Mouse (Mus musculus) heart, embryonic 12.5 days (tissue): ENCODE measurements around the gene Gm20388. TPM values are rescaled to one million over a fixed set of nuclear protein-coding genes. Genes with fewer than 3 reads are reported as not detected.
"Not testable (repeated sequence)": the region's sequence is repeated elsewhere in the genome, so short reads cannot be mapped to it uniquely, and the experiment has no call there.

Experiments used
- ATAC-seq: fragments of 200-750 bp; cut with Nextera tagmentation; 2 replicates; pipeline ENCODE4 v1.8.0; 2017; ENCODE audit warnings: moderate TSS enrichment, moderate library complexity; ENCODE audit not compliant: insufficient number of reproducible peaks, low FRiP score
- H3K27ac ChIP-seq: fragments of 300-500 bp; sonication (generic); 2 replicates; pipeline ENCODE4 v1.5.1; 2016; ENCODE audit warnings: mild to moderate bottlenecking, moderate library complexity; ENCODE audit not compliant: poor library complexity, severe bottlenecking
- H3K27me3 ChIP-seq: fragments of 300-500 bp; sonication (generic); replicated peaks from 2 replicates; pipeline ENCODE4 v1.6.1; 2016; ENCODE audit warnings: mild to moderate bottlenecking, moderate library complexity
- H3K36me3 ChIP-seq: fragments of 300-500 bp; sonication (generic); 2 replicates; pipeline ENCODE4 v1.6.1; 2016; ENCODE audit warnings: mild to moderate bottlenecking, moderate library complexity
- H3K4me1 ChIP-seq: fragments of 300-500 bp; sonication (generic); replicated peaks from 2 replicates; pipeline ENCODE4 v1.6.1; 2016; ENCODE audit warnings: mild to moderate bottlenecking
- H3K4me2 ChIP-seq: fragments of 300-500 bp; sonication (generic); 2 replicates; pipeline ENCODE4 v1.6.1; 2016; ENCODE audit warnings: mild to moderate bottlenecking, moderate library complexity
- H3K4me3 ChIP-seq: fragments of 300-500 bp; sonication (generic); 2 replicates; pipeline ENCODE4 v1.5.1; 2016; ENCODE audit warnings: mild to moderate bottlenecking
- H3K9ac ChIP-seq: fragments of 300-500 bp; sonication (generic); 2 replicates; pipeline ENCODE4 v1.6.1; 2016; ENCODE audit warnings: mild to moderate bottlenecking, moderate library complexity
- H3K9me3 ChIP-seq: fragments of 300-500 bp; sonication (generic); replicated peaks from 2 replicates; pipeline ENCODE4 v1.6.1; 2016; ENCODE audit warnings: mild to moderate bottlenecking, moderate library complexity
- WGBS: fragments of 180-500 bp; shearing (Covaris S2); methylation state at CpG from one replicate; pipeline ENCODE4 v1.1.7; 2016; 5-methylcytosine and 5-hydroxymethylcytosine counted together
- polyA plus RNA-seq: library from polyadenylated mRNA; unstranded; fragments of >200 nt; fragmentation: Nextera tagmentation; extraction: Ambion mirVana; gene quantifications from 2 replicates; pipeline ENCODE4 v1.2.1, GENCODE M21; 2016

Gene Gm20388
- polyA plus RNA-seq, 1 experiment from 2014 or later = not detected

- 32% methylated on average over 12 of the region's 12 CpGs for WGBS
- Histone ChIP-seq H3K27me3 (peaks cover 24% of the 10 kb centered on the region), H3K4me3 (peak overlapping the region; percentile 26), H3K4me2 (peak overlapping the region; percentile 61), H3K4me1 (peaks cover 15% of the 10 kb centered on the region), H3K36me3 (no peaks in the 10 kb centered on the region), H3K27ac (no peak overlapping the region), H3K9ac (no peak overlapping the region), H3K9me3 (no peaks in the 10 kb centered on the region)
- ATAC-seq = no peak
Observed at GRCm38 (mm10) chr8:123630841-123631251, 3720.2 kb downstream of the Gm20388 start.

DNA sequence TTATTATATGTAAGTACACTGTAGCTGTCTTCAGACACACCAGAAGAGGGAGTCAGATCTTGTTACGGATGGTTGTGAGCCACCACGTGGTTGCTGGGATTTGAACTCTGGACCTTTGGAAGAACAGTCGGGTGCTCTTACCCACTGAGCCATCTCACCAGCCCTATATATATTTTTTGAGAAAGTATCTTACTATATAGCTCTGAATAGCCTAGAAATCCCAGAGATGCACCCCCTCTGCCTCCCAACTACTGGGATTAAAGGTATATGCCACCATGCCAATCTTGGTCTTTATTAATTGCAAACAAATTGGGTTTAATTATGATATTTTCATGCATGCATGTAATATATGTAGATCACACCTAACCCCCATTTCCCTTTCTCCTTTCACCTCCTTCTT, 3721.1 kb downstream of the Gm20388 start:
- WGBS = 70% methylated on average over 3 of the region's 3 CpGs
- H3K36me3 ChIP-seq = not testable (repeated sequence)

GRCm38 (mm10) chr8:123632257-123632656, 3721.6 kb downstream of the Gm20388 start:
- H3K4me1 ChIP-seq = peaks cover 15% of the 10 kb centered on the region
- H3K4me2 ChIP-seq = no peak overlapping the region
- 69% methylated on average over 4 of the region's 4 CpGs for WGBS
- peaks cover 17% of the 10 kb centered on the region for H3K27me3 ChIP-seq
- no peak for ATAC-seq
- H3K9me3 ChIP-seq = no peaks in the 10 kb centered on the region
- no peak overlapping the region for H3K9ac ChIP-seq
- no peaks in the 10 kb centered on the region for H3K36me3 ChIP-seq
- H3K27ac ChIP-seq = no peak overlapping the region
- H3K4me3 ChIP-seq = no peak overlapping the region

More for the DNA sequence above, 3721.1 kb downstream of the Gm20388 start:
- not testable (repeated sequence) for H3K9me3 ChIP-seq, ATAC-seq, H3K27ac ChIP-seq, H3K4me3 ChIP-seq, H3K9ac ChIP-seq, H3K4me2 ChIP-seq
- Histone ChIP-seq H3K27me3 (peaks cover 21% of the 10 kb centered on the region), H3K4me1 (peaks cover 15% of the 10 kb centered on the region)

GRCm38 (mm10) chr8:123633801-123634200, 3723.2 kb downstream of the Gm20388 start:
- Histone ChIP-seq H3K9me3 (no peaks in the 10 kb centered on the region), H3K27me3 (peaks cover 8% of the 10 kb centered on the region; the same call in 1 of the 2 replicates), H3K27ac (no peak overlapping the region), H3K36me3 (no peaks in the 10 kb centered on the region), H3K9ac (no peak overlapping the region), H3K4me3 (no peak overlapping the region), H3K4me2 (no peak overlapping the region), H3K4me1 (peaks cover 11% of the 10 kb centered on the region)
- ATAC-seq = no peak
- WGBS = 48% methylated on average over 7 of the region's 7 CpGs

DNA sequence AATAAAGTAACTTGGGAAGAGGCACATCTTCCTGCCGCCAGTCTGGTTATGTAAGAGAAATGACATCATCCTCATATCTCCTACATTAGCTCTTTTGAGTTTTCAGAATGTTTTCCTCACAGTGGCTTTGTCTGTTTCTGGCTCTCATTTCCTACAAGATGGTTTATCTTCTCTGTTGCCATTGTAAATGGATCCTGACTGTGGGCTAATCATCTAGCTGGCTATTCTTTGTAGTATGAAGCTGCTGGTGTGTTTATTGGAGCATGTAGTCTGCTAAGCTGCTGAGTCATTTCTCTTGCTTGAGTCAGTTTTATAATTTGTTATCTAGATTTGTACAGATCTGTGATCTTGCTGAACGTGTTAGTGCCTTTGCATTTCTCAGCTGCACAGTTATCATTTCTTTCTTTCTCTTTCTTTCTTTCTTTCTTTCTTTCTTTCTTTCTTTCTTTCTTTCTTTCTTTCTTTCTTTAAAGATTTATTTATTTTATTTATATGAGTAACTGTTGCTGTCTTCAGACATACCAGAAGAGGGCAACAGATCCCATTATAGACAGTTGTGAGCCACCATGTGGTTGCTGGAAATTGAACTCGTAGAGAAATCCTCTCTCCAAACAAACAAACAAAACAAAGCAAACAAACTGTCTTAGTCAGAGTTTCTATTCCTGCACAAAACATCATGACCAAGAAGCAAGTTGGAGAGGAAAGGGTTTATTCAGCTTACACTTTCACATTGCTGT, 3723.9 kb downstream of the Gm20388 start:
- Histone ChIP-seq H3K27me3 (peaks cover 4% of the 10 kb centered on the region; the same call in 1 of the 2 replicates), H3K9ac (no peak overlapping the region), H3K27ac (no peak overlapping the region), H3K4me3 (no peak overlapping the region), H3K9me3 (no peaks in the 10 kb centered on the region), H3K4me2 (no peak overlapping the region), H3K36me3 (no peaks in the 10 kb centered on the region), H3K4me1 (peaks cover 4% of the 10 kb centered on the region; the same call in 1 of the 2 replicates)
- WGBS = 28% methylated on average over 3 of the region's 3 CpGs
- no peak for ATAC-seq

DNA sequence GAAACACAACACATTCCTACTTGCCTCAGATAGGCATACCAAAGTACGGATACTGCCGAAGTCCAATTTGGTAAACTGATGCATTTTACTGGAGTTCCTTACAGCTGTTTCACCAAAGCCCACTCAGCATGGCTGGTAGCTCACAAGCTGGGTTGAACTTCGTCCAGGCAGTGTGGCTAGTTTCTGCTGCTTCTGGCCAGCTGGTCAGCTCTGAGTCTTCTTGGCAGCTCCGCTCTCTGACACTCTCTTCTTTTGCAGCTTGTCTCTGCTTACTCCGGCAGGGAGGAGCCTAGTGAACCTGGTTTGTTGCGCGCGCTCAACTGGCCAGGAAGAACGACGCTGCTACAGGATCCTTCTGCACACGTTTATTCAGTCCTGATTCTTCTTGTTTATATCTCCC, 3725.0 kb downstream of the Gm20388 start:
- no peak overlapping the region for H3K9ac ChIP-seq
- no peak for ATAC-seq
- H3K4me1 ChIP-seq = peaks cover 4% of the 10 kb centered on the region; the same call in 1 of the 2 replicates
- H3K4me2 ChIP-seq = no peak overlapping the region
- 0 out of 2 replicates have a peak, but pooled peaks cover 3% of the 10 kb centered on the region for H3K27me3 ChIP-seq
- H3K9me3 ChIP-seq = no peaks in the 10 kb centered on the region
- H3K27ac ChIP-seq = no peak overlapping the region
- no peaks in the 10 kb centered on the region for H3K36me3 ChIP-seq
- H3K4me3 ChIP-seq = no peak overlapping the region
- 66% methylated on average over 11 of the region's 11 CpGs for WGBS

DNA sequence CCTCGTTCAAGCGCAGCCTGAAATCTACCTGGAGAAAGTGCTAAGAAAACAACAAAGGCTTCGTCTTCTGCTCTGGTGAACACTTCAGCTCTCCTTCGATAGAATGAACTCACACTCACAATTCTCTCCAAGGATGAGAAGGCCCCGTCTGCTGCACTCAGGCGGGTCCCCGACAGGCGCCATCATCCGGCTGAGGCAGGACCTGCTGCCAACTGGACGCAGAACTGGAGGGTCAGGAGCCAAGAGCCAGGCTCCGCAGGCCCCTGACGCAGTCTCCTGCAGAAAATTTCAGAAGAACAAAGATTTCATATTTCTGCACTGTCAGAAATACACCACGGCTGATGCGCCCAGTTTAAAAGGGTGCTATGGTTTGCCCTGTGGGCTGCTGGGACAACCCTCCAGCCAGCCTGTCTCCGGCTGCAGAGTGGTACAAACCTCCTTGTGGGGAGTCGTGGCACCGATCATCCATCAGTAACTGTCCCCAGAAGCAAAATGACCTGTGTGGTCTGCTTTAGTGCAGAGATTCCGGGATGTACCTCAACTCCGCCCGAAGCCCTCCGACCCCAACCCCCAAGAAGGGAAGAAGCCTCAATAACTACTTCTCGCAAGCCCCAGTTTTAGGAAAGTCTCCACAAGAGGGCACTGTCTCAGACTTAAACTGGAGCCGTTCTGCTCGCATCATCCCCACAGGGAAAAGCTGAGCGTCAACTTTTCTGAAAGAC, 3732.8 kb downstream of the Gm20388 start:
- 0 out of 2 replicates have a peak overlapping the region, but pooled peaks have one; percentile 0 for H3K9ac ChIP-seq

GRCm38 (mm10) chr8:123645229-123645628, 3734.6 kb downstream of the Gm20388 start:
- no peak overlapping the region for H3K27ac ChIP-seq
- H3K36me3 ChIP-seq = no peaks in the 10 kb centered on the region
- H3K9ac ChIP-seq = no peak overlapping the region
- H3K9me3 ChIP-seq = no peaks in the 10 kb centered on the region
- 0 out of 2 replicates have a peak, but pooled peaks cover 2% of the 10 kb centered on the region for H3K4me1 ChIP-seq
- 70% methylated on average over 9 of the region's 9 CpGs for WGBS
- H3K27me3 ChIP-seq = peaks cover 17% of the 10 kb centered on the region
- ATAC-seq = no peak
- H3K4me2 ChIP-seq = no peak overlapping the region
- no peak overlapping the region for H3K4me3 ChIP-seq

More for the DNA sequence above, 3732.8 kb downstream of the Gm20388 start:
- H3K27ac ChIP-seq = no peak overlapping the region
- H3K4me3 ChIP-seq = peak overlapping the region; percentile 31; the same call in 1 of the 2 replicates
- ATAC-seq = no peak
- H3K9me3 ChIP-seq = no peaks in the 10 kb centered on the region
- peak overlapping the region; percentile 64 for H3K4me2 ChIP-seq
- H3K27me3 ChIP-seq = peaks cover 17% of the 10 kb centered on the region
- WGBS = 18% methylated on average over 25 of the region's 25 CpGs
- H3K4me1 ChIP-seq = 0 out of 2 replicates have a peak, but pooled peaks cover 2% of the 10 kb centered on the region
- H3K36me3 ChIP-seq = no peaks in the 10 kb centered on the region

DNA sequence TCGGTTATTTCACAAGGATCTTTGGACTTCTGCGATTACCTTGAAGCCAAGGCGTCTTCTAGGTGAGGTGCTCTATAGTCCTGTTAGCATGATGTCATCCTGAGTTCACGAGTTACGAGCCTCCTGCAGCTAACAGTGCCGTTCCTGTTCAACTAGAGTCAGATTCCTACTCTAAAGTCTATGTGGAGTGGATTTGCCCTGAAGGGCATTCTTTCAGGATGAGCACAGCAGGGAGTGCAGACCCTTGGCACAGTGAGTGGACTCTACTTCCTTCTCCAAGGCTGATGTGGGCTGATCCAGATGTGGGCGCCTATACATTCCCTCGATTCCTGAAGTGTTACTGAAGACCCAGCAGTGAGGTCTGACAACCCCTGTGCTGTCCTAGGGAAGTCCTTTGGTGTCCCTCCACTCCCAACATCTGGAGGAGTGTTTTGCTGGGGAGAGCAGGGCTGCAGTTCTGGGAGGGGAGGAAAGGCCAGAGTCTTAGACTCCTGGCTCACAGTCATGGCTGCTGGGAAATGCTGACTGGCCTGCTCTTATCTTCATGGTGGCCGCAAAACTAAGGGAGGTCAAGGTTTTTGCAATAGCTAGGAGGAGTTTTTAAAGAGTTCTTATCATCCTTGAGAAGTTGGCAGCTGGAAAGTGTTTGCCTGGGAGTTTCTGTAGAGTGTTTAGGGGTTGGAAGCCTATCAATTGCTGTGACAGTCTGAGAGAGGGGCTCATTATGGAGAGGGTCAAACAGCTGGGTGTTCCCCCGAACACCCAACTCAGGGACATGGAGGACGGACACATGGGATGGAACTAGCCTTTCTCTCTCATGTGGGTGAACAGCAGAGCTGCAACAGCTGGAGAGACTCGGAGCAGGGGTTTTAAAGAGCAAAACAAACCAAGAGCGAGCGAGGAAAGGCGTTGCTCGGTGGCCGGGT, 3737.9 kb downstream of the Gm20388 start:
- H3K27ac ChIP-seq = peak overlapping the region; percentile 5; the same call in 1 of the 2 replicates
- H3K36me3 ChIP-seq = no peaks in the 10 kb centered on the region
- peaks cover 10% of the 10 kb centered on the region; the same call in 1 of the 2 replicates for H3K27me3 ChIP-seq
- H3K9me3 ChIP-seq = no peaks in the 10 kb centered on the region
- no peak overlapping the region for H3K4me2 ChIP-seq
- H3K4me1 ChIP-seq = peaks cover 13% of the 10 kb centered on the region
- H3K9ac ChIP-seq = no peak overlapping the region
- ATAC-seq = 0 out of 2 replicates have a peak, but pooled peaks have one; percentile 17
- WGBS = 63% methylated on average over 17 of the region's 17 CpGs
- no peak overlapping the region for H3K4me3 ChIP-seq

DNA sequence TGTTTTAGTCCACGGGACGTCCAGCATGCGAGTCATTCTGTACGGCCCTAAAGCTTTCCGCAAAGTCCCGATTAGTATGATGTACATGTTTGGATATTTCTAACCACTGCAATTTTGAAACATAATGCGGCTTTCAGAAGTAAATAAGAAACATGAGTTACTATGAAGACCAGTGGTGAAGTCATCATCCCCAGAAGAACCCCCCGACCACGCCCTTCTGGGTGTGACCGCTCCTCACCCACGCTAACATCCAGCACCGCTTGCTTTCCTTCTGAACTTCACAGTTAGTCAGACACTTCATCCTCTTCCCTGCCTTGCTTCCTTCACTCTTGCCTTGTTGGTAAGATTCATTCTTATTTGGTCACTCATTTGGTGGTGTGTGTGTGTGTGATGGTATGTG, 3738.8 kb downstream of the Gm20388 start:
- Histone ChIP-seq H3K27ac (no peak overlapping the region), H3K9ac (no peak overlapping the region), H3K4me3 (no peak overlapping the region), H3K9me3 (no peaks in the 10 kb centered on the region), H3K4me2 (no peak overlapping the region), H3K27me3 (peaks cover 10% of the 10 kb centered on the region; the same call in 1 of the 2 replicates), H3K36me3 (no peaks in the 10 kb centered on the region), H3K4me1 (peaks cover 12% of the 10 kb centered on the region)
- WGBS = 86% methylated on average over 12 of the region's 12 CpGs
- no peak for ATAC-seq
